Mouse (Mus musculus): ENCODE measurements around the gene Cyb5d1.

Cyb5d1 gene

GRCm38 (mm10) chr11:69395235-69395633 lies at the start of gene Cyb5d1, which contains the start of gene Naa38:
Gene Cyb5d1, minus strand, starts transcription at chr11:69395631.
Gene Naa38, plus strand, starts transcription at chr11:69395487.
- DNase-seq (ENCODE audit: low spot score) = peak; percentile 94

GRCm38 (mm10) chr11:69443328-69443727 lies 47.9 kb upstream of the Cyb5d1 start:
- peak; percentile 81 for DNase-seq (ENCODE audit: low spot score)

GRCm38 (mm10) chr11:69437291-69437690 lies 41.9 kb upstream of the Cyb5d1 start:
- DNase-seq (ENCODE audit: low spot score) = peak; percentile 26

GRCm38 (mm10) chr11:69433189-69433588 lies 37.8 kb upstream of the Cyb5d1 start:
- DNase-seq (ENCODE audit: low spot score) = no peak

- DNase-seq (ENCODE audit: low spot score) = no peak
Observed at GRCm38 (mm10) chr11:69432640-69432982, 37.2 kb upstream of the Cyb5d1 start.

- DNase-seq (ENCODE audit: low spot score) = peak; percentile 51
Observed at GRCm38 (mm10) chr11:69431829-69432639, 36.6 kb upstream of the Cyb5d1 start.

- no peak for DNase-seq (ENCODE audit: low spot score)
Observed at GRCm38 (mm10) chr11:69430631-69431030, 35.2 kb upstream of the Cyb5d1 start.

GRCm38 (mm10) chr11:69429313-69429712 lies 33.9 kb upstream of the Cyb5d1 start:
- no peak for DNase-seq (ENCODE audit: low spot score)

- DNase-seq (ENCODE audit: low spot score) = peak; percentile 58
Observed at GRCm38 (mm10) chr11:69428751-69429150, 33.3 kb upstream of the Cyb5d1 start.

- no peak for DNase-seq (ENCODE audit: low spot score)
Observed at GRCm38 (mm10) chr11:69426246-69426645, 30.8 kb upstream of the Cyb5d1 start.

GRCm38 (mm10) chr11:69423885-69424284 lies 28.5 kb upstream of the Cyb5d1 start:
- DNase-seq (ENCODE audit: low spot score) = no peak

- DNase-seq (ENCODE audit: low spot score) = no peak
Observed at GRCm38 (mm10) chr11:69422842-69423241, 27.4 kb upstream of the Cyb5d1 start.

- no peak for DNase-seq (ENCODE audit: low spot score)
Observed at GRCm38 (mm10) chr11:69421131-69421977, 25.9 kb upstream of the Cyb5d1 start.

- no peak for DNase-seq (ENCODE audit: low spot score)
Observed at GRCm38 (mm10) chr11:69420554-69421000, 25.1 kb upstream of the Cyb5d1 start.

GRCm38 (mm10) chr11:69419813-69420553 lies 24.6 kb upstream of the Cyb5d1 start:
- DNase-seq (ENCODE audit: low spot score) = peak; percentile 81

- peak; percentile 68 for DNase-seq (ENCODE audit: low spot score)
Observed at GRCm38 (mm10) chr11:69419443-69419812, 24.0 kb upstream of the Cyb5d1 start.

GRCm38 (mm10) chr11:69418481-69419442 lies 23.3 kb upstream of the Cyb5d1 start:
- DNase-seq (ENCODE audit: low spot score) = peak; percentile 99

- DNase-seq (ENCODE audit: low spot score) = peak; percentile 98
Observed at GRCm38 (mm10) chr11:69417449-69418384, 22.3 kb upstream of the Cyb5d1 start.

- no peak for DNase-seq (ENCODE audit: low spot score)
Observed at GRCm38 (mm10) chr11:69416921-69417448, 21.6 kb upstream of the Cyb5d1 start.

- no peak for DNase-seq (ENCODE audit: low spot score)
Observed at GRCm38 (mm10) chr11:69416509-69416908, 21.1 kb upstream of the Cyb5d1 start.
